Mouse (Mus musculus): ENCODE measurements around the gene Vmn1r197. TPM values are rescaled to one million over a fixed set of nuclear protein-coding genes. Genes with fewer than 3 reads are reported as not detected.

The Vmn1r197 gene
- not detected for polyA plus RNA-seq (2017; shearing (Covaris generic))

GRCm38 (mm10) chr13:22324289-22324688, at the start of gene Vmn1r197:
Gene Vmn1r197, plus strand, starts transcription at chr13:22324589.

GRCm38 (mm10) chr13:22289620-22290019, 34.8 kb upstream of the Vmn1r197 start, which contains the start of gene Vmn1r196:
Gene Vmn1r196, plus strand, starts transcription at chr13:22289920.

GRCm38 (mm10) chr13:22350064-22350463, 25.7 kb downstream of the Vmn1r197 start, which contains the start of gene Vmn1r198:
Gene Vmn1r198, plus strand, starts transcription at chr13:22350364.

GRCm38 (mm10) chr13:22379518-22379917, 55.1 kb downstream of the Vmn1r197 start, which contains the start of gene Vmn1r199:
Gene Vmn1r199, plus strand, starts transcription at chr13:22379818.

Other genes starting within 250 kb of the Vmn1r197 start
- not detected for gene Vmn1r188, start 240.1 kb upstream of the Vmn1r197 start, polyA plus RNA-seq (2017; shearing (Covaris generic))
- not detected for gene Vmn1r189, start 218.8 kb upstream of the Vmn1r197 start, polyA plus RNA-seq (2017; shearing (Covaris generic))
- 0.10 TPM for gene Vmn1r191, start 140.6 kb upstream of the Vmn1r197 start, polyA plus RNA-seq (2017; shearing (Covaris generic))
- not detected for gene Vmn1r192, start 133.4 kb upstream of the Vmn1r197 start, polyA plus RNA-seq (2017; shearing (Covaris generic))
- not detected for gene Vmn1r193, start 101.4 kb upstream of the Vmn1r197 start, polyA plus RNA-seq (2017; shearing (Covaris generic))
- gene Vmn1r194, start 80.4 kb upstream of the Vmn1r197 start, polyA plus RNA-seq (2017; shearing (Covaris generic)) = not detected
- gene Vmn1r195, start 54.1 kb upstream of the Vmn1r197 start, polyA plus RNA-seq (2017; shearing (Covaris generic)) = not detected
- not detected for gene Vmn1r196, start 34.7 kb upstream of the Vmn1r197 start, polyA plus RNA-seq (2017; shearing (Covaris generic))
- 0.14 TPM for gene Vmn1r198, start 25.8 kb downstream of the Vmn1r197 start, polyA plus RNA-seq (2017; shearing (Covaris generic))
- gene Vmn1r199, start 55.2 kb downstream of the Vmn1r197 start, polyA plus RNA-seq (2017; shearing (Covaris generic)) = not detected
- gene Vmn1r200, start 65.8 kb downstream of the Vmn1r197 start, polyA plus RNA-seq (2017; shearing (Covaris generic)) = 0.10 TPM
- not detected for gene Vmn1r201, start 147.3 kb downstream of the Vmn1r197 start, polyA plus RNA-seq (2017; shearing (Covaris generic))
- 0.11 TPM for gene Vmn1r202, start 180.8 kb downstream of the Vmn1r197 start, polyA plus RNA-seq (2017; shearing (Covaris generic))
- gene Vmn1r203, start 193.5 kb downstream of the Vmn1r197 start, polyA plus RNA-seq (2017; shearing (Covaris generic)) = 0.17 TPM
- not detected for gene Vmn1r204, start 228.6 kb downstream of the Vmn1r197 start, polyA plus RNA-seq (2017; shearing (Covaris generic))

All from effector memory CD4-positive, alpha-beta T cell, adult 5 months (primary cell).